Mouse (Mus musculus) forebrain, embryonic 15.5 days (tissue): Measurements from ENCODE around the gene Phf11b. TPM values are rescaled to one million over a fixed set of nuclear protein-coding genes. Genes with fewer than 3 reads are reported as not detected.
"Not testable (repeated sequence)": the region's sequence is repeated elsewhere in the genome, so short reads cannot be mapped to it uniquely, and the experiment has no call there.

Source experiments
- ATAC-seq: fragments of 200-750 bp; cut with Nextera tagmentation; replicated peaks from 2 replicates; pipeline ENCODE4 v1.8.0; 2017; ENCODE audit warnings: mild to moderate bottlenecking, moderate TSS enrichment, moderate library complexity
- H3K27ac ChIP-seq: fragments of 300-500 bp; sonication (generic); replicated peaks from 2 replicates; pipeline ENCODE4 v1.5.1; 2015; ENCODE audit warnings: mild to moderate bottlenecking, inconsistent platforms
- H3K27me3 ChIP-seq: fragments of 300-500 bp; sonication (generic); 2 replicates; pipeline ENCODE4 v1.6.1; 2015; ENCODE audit warnings: inconsistent platforms
- H3K36me3 ChIP-seq: fragments of 300-500 bp; sonication (generic); 2 replicates; pipeline ENCODE4 v1.6.1; 2015; ENCODE audit warnings: mild to moderate bottlenecking, inconsistent platforms
- H3K4me1 ChIP-seq: fragments of 300-500 bp; sonication (generic); 2 replicates; pipeline ENCODE4 v1.6.1; 2015; ENCODE audit warnings: inconsistent platforms
- H3K4me2 ChIP-seq: fragments of 300-500 bp; sonication (generic); replicated peaks from 2 replicates; pipeline ENCODE4 v1.6.1; 2015; ENCODE audit warnings: mild to moderate bottlenecking, inconsistent platforms
- H3K4me3 ChIP-seq: fragments of 300-500 bp; sonication (generic); 2 replicates; pipeline ENCODE4 v1.5.1; 2015; ENCODE audit warnings: mild to moderate bottlenecking, inconsistent platforms
- H3K9ac ChIP-seq: fragments of 300-500 bp; sonication (generic); replicated peaks from 2 replicates; pipeline ENCODE4 v1.6.1; 2015; ENCODE audit warnings: mild to moderate bottlenecking, inconsistent platforms
- H3K9me3 ChIP-seq: fragments of 300-500 bp; sonication (generic); 2 replicates; pipeline ENCODE4 v1.6.1; 2016; ENCODE audit warnings: inconsistent platforms
- WGBS: fragments of 180-500 bp; shearing (Covaris S2); methylation state at CpG from one replicate; pipeline ENCODE4 v1.1.7; 2015; ENCODE audit warnings: mixed read lengths; 5-methylcytosine and 5-hydroxymethylcytosine counted together
- polyA plus RNA-seq: library from polyadenylated mRNA; unstranded; fragments of >200 nt; fragmentation: Nextera tagmentation; extraction: Ambion mirVana; gene quantifications from 2 replicates; pipeline ENCODE4 v1.2.1, GENCODE M21; 2015

The Phf11b gene
- polyA plus RNA-seq, 1 experiment from 2014 or later = 0.14 TPM

DNA sequence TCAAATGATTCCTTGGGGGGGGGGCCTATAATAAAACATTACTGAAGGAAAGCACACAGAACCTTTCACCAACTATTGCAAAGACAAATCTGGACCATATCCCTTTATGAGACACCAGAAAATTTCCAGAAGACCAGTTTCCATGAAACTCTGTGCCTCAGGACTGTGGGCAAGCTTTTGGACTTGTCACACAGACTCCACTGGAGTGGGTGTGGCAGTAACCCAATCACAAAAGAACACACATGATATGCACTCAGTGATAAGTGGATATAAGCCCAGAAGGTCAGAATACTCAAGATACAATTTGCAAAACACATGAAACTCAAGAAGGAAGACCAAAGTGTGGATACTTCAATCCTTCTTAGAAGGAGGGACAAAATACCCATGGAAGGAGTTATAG, 49.4 kb downstream of the Phf11b start:
- not testable (repeated sequence) for ATAC-seq, H3K4me3 ChIP-seq, H3K36me3 ChIP-seq, H3K9me3 ChIP-seq, H3K27ac ChIP-seq, H3K4me2 ChIP-seq, H3K27me3 ChIP-seq, H3K9ac ChIP-seq, H3K4me1 ChIP-seq

DNA sequence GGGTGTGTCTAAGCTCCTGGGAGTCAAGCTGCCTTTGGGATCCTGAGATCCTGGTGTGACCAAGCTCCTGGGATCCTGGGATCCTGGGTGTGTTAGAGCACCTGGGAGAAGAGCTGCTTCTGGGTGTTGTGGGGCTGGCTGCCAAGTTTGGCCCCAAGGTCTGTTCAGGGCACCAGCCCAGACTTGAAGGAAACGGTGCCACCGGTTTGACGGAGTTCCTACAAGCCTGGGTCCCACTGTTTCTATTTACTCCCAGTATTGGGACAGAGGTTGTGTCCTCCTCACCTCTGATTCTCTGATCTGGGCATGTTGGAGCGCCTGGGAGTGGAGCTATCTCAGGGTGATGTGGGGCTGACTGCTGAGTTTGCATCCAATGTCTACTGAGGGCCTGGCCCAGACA, 66.2 kb downstream of the Phf11b start:
- H3K4me2 ChIP-seq, H3K4me3 ChIP-seq, H3K9ac ChIP-seq, H3K36me3 ChIP-seq, H3K4me1 ChIP-seq, ATAC-seq, H3K9me3 ChIP-seq, H3K27ac ChIP-seq, H3K27me3 ChIP-seq: not testable (repeated sequence)
- 93% methylated on average over 4 of the region's 4 CpGs for WGBS

Other genes starting within 250 kb of the Phf11b start
- not detected in 2 replicates for gene 1700129C05Rik, start 198.5 kb downstream of the Phf11b start, polyA plus RNA-seq
- gene Gm5142, start 162.6 kb downstream of the Phf11b start, polyA plus RNA-seq = not detected in 2 replicates
- 83.5 and 85.4 TPM in 2 replicates for gene Rcbtb1, start 140.1 kb downstream of the Phf11b start, polyA plus RNA-seq
- gene Gm6904, start 81.1 kb downstream of the Phf11b start, polyA plus RNA-seq = not detected in 2 replicates
- gene Phf11a, start 43.8 kb downstream of the Phf11b start, polyA plus RNA-seq = not detected in 2 replicates
- gene Phf11d, start 24.1 kb upstream of the Phf11b start, polyA plus RNA-seq = 0.24 and 0.46 TPM in 2 replicates
- gene Phf11c, start 54.0 kb upstream of the Phf11b start, polyA plus RNA-seq = 0.27 and 0.32 TPM in 2 replicates
- gene Setdb2, start 99.5 kb upstream of the Phf11b start, polyA plus RNA-seq = 7.5 and 11.2 TPM in 2 replicates
- gene Cab39l, start 99.6 kb upstream of the Phf11b start, polyA plus RNA-seq = 22.7 and 22.8 TPM in 2 replicates